Mouse (Mus musculus) heart, embryonic 12.5 days (tissue): ENCODE results near the gene Chm. TPM values are rescaled to one million over a fixed set of nuclear protein-coding genes. Genes with fewer than 3 reads are reported as not detected.
"Not testable (repeated sequence)": the region's sequence is repeated elsewhere in the genome, so short reads cannot be mapped to it uniquely, and the experiment has no call there.

Source experiments
- ATAC-seq: fragments of 200-750 bp; cut with Nextera tagmentation; 2 replicates; pipeline ENCODE4 v1.8.0; 2017; ENCODE audit warnings: moderate TSS enrichment, moderate library complexity; ENCODE audit not compliant: insufficient number of reproducible peaks, low FRiP score
- H3K27ac ChIP-seq: fragments of 300-500 bp; sonication (generic); 2 replicates; pipeline ENCODE4 v1.5.1; 2016; ENCODE audit warnings: mild to moderate bottlenecking, moderate library complexity; ENCODE audit not compliant: poor library complexity, severe bottlenecking
- H3K27me3 ChIP-seq: fragments of 300-500 bp; sonication (generic); replicated peaks from 2 replicates; pipeline ENCODE4 v1.6.1; 2016; ENCODE audit warnings: mild to moderate bottlenecking, moderate library complexity
- H3K36me3 ChIP-seq: fragments of 300-500 bp; sonication (generic); 2 replicates; pipeline ENCODE4 v1.6.1; 2016; ENCODE audit warnings: mild to moderate bottlenecking, moderate library complexity
- H3K4me1 ChIP-seq: fragments of 300-500 bp; sonication (generic); replicated peaks from 2 replicates; pipeline ENCODE4 v1.6.1; 2016; ENCODE audit warnings: mild to moderate bottlenecking
- H3K4me2 ChIP-seq: fragments of 300-500 bp; sonication (generic); 2 replicates; pipeline ENCODE4 v1.6.1; 2016; ENCODE audit warnings: mild to moderate bottlenecking, moderate library complexity
- H3K4me3 ChIP-seq: fragments of 300-500 bp; sonication (generic); 2 replicates; pipeline ENCODE4 v1.5.1; 2016; ENCODE audit warnings: mild to moderate bottlenecking
- H3K9ac ChIP-seq: fragments of 300-500 bp; sonication (generic); 2 replicates; pipeline ENCODE4 v1.6.1; 2016; ENCODE audit warnings: mild to moderate bottlenecking, moderate library complexity
- H3K9me3 ChIP-seq: fragments of 300-500 bp; sonication (generic); replicated peaks from 2 replicates; pipeline ENCODE4 v1.6.1; 2016; ENCODE audit warnings: mild to moderate bottlenecking, moderate library complexity
- WGBS: fragments of 180-500 bp; shearing (Covaris S2); methylation state at CpG from one replicate; pipeline ENCODE4 v1.1.7; 2016; 5-methylcytosine and 5-hydroxymethylcytosine counted together
- polyA plus RNA-seq: library from polyadenylated mRNA; unstranded; fragments of >200 nt; fragmentation: Nextera tagmentation; extraction: Ambion mirVana; gene quantifications from 2 replicates; pipeline ENCODE4 v1.2.1, GENCODE M21; 2016

The Chm gene
- polyA plus RNA-seq = 12.5 and 12.9 TPM in 2 replicates

DNA sequence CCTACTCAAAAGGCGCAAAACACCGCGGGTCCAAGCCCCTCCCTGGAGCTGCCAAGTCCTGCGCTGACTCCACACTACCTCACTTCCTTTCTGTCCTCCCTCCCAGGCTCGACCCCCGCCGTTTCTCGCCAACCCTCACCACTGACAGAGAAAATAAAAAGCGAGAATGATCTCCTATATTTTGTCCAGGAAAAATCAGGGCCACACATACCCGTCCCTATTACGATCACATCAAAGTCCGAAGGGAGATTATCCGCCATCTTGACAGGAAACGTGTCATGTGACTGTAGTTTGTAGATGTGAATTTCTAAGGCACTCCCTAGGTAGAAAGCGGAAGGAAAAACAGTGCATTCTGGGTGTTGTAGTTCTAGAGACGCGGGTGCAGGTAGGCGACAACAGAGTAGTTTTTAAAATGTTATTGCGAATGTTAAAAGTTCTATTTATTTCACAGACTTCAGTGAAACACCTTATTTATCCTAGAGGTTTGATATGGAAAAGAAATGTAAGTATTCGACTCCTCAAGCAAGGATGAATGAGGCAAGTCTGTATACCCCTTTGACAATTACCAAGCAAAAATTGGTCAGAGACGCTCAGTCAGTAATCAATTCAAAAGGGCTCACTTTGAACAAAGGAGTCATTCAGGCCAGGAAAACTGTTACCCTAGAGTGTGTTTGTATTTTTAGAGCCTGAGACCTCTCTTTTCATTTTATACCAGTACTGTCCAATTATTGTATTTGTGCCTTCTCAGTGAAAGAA is at the start of gene Chm:
Chm (minus strand) TSS at position 288 of the 756 bp plus-strand sequence.
- peak; percentile 90 for ATAC-seq

DNA sequence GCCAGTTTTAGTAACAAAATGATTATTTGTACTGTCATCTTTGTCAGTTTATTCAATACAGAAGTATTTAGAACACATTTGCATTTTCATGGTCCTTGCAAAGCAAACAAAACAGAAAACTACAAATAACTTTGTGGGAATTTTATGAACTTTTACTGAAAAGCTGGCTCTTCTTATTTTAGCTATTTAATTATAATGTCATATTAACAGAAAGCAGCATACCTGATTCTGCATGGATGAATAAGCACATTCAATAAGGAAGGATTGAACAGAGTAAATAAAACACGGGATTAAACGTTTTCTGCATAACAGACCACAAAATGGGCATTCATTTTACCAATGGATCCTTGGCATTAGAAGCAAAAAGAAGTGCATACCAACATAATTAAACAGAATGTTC is 8.6 kb upstream of the Chm start:
- Histone ChIP-seq H3K9ac (no peak overlapping the region), H3K27ac (no peak overlapping the region), H3K4me2 (no peak overlapping the region), H3K27me3 (no peaks in the 10 kb centered on the region), H3K4me3 (no peak overlapping the region), H3K36me3 (no peaks in the 10 kb centered on the region), H3K4me1 (no peaks in the 10 kb centered on the region), H3K9me3 (no peaks in the 10 kb centered on the region)
- 44% methylated on average over 2 of the region's 2 CpGs for WGBS
- ATAC-seq = no peak

More for the DNA sequence above, at the start of gene Chm:
- peak within 1 kb of the TSS; percentile 65 for H3K4me3 ChIP-seq
- H3K4me2 ChIP-seq = peak within 1 kb of the TSS; percentile 55
- no peaks in the 10 kb centered on the region for H3K36me3 ChIP-seq
- no peaks in the 10 kb centered on the region for H3K9me3 ChIP-seq
- 8% methylated on average over 21 of the region's 21 CpGs for WGBS
- no peaks in the 10 kb centered on the region for H3K4me1 ChIP-seq
- H3K27me3 ChIP-seq = no peaks in the 10 kb centered on the region
- H3K9ac ChIP-seq = peak within 1 kb of the TSS; percentile 68
- peak within 1 kb of the TSS; percentile 71 for H3K27ac ChIP-seq

DNA sequence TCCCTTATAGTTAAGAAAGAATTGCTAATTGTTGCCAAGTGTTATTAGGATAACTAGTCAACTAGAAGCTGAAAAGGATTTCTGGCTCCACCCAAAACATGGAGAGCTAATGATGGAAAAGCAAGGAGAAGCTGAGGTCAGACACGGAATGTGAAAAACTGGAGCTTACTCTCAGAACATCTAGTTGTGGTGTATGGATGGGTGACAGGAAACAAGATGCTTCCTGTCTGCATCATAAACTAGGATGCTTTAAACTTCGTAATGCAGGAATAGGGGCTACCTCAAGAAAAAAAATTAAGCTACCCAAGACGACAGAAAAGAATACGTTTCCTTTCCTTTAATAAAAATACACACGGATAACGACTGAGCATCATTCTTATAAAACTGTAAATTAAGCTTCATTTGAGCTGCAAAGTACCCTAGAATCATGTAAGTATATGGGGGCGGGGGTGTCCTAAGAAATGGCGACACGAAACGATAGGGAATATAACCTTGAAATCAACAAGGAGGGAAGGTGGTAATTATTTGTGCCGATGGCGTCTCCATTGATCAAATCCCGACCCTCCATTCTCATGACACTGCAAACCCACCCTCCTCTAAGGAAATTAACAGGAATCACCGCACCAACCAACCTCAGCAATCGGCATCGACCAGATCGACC is 618 bp downstream of the Chm start:
- H3K27ac ChIP-seq = 0 out of 2 replicates have a peak overlapping the region, but pooled peaks have one; percentile 71
- H3K9me3 ChIP-seq = no peaks in the 10 kb centered on the region
- H3K4me1 ChIP-seq = no peaks in the 10 kb centered on the region
- H3K4me3 ChIP-seq = peak overlapping the region; percentile 65
- peak overlapping the region; percentile 55 for H3K4me2 ChIP-seq
- H3K9ac ChIP-seq = peak overlapping the region; percentile 68
- H3K36me3 ChIP-seq = no peaks in the 10 kb centered on the region
- H3K27me3 ChIP-seq = no peaks in the 10 kb centered on the region
- 15% methylated on average over 17 of the region's 17 CpGs for WGBS
- no peak for ATAC-seq

DNA sequence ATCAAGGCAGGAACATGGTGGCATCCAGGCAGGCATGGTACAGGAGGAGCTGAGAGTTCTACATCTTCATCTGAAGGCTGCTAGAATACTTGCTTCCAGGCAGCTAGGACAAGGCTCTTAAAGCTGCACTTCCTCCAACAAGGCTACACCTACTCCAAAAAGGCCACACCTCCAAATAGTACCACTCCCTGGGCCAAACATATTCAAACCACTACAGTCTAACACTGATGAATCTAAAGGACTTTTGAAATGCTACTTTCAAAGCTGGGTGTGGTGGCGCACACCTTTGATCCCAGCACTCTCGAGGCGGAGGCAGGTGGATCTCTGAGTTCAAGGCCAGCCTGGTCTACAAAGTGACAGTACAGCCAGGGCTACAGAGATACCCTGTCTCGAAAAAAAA is 4.5 kb downstream of the Chm start:
- whole genome bisulfite sequencing = 86% methylated on average over 4 of the region's 4 CpGs
- not testable (repeated sequence) for H3K27me3 ChIP-seq, H3K27ac ChIP-seq, ATAC-seq, H3K9me3 ChIP-seq, H3K4me2 ChIP-seq, H3K9ac ChIP-seq, H3K4me3 ChIP-seq, H3K36me3 ChIP-seq, H3K4me1 ChIP-seq

DNA sequence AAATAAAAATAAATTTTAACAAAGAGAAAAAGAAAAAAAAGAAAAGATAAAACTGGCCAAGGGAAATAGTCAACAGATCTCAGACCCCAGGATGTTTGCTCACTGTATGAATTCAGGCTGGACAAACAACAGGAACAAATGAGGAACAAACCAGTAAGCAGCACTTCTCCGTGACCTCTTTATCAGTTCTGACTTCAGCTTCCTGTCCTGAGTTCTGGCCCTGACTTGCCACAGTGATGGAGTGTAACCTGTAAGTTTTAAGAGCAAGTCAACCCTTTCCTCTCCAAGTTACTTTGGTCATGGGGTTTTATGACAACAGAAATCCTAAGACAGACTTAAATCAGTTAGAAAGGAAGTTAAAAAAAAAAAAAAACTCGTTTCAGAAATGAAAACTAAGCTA is 12.6 kb downstream of the Chm start:
- Histone ChIP-seq H3K4me3 (no peak overlapping the region), H3K36me3 (no peaks in the 10 kb centered on the region), H3K9ac (no peak overlapping the region), H3K4me2 (no peak overlapping the region), H3K4me1 (no peaks in the 10 kb centered on the region), H3K27me3 (no peaks in the 10 kb centered on the region), H3K27ac (no peak overlapping the region), H3K9me3 (no peaks in the 10 kb centered on the region)
- ATAC-seq = no peak
- WGBS = 49% methylated on average over 2 of the region's 2 CpGs

DNA sequence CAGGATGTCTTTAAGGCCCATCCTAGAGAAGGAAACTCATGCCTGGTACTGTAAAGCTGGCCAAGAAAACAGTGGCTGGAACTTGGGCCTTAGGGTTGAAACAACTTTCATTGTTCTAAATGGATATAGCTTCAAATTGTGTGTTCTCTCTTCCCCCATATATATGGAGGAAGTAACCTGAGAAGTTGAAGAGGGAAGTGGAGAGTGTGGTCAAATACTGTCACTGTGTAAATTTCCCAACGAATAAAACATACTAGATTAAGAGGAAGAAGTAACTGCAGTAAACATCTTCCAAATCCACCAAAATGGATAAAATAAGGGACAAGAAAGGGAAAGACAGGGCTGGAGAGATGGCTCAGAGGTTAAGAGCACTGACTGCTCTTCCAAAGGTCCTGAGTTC is 13.0 kb downstream of the Chm start:
- Histone ChIP-seq H3K27me3 (no peaks in the 10 kb centered on the region), H3K9me3 (no peaks in the 10 kb centered on the region), H3K9ac (no peak overlapping the region), H3K36me3 (no peaks in the 10 kb centered on the region), H3K4me3 (no peak overlapping the region), H3K4me2 (no peak overlapping the region), H3K4me1 (no peaks in the 10 kb centered on the region), H3K27ac (no peak overlapping the region)
- no peak for ATAC-seq
- 52% methylated on average over 1 of the region's 1 CpGs for WGBS

DNA sequence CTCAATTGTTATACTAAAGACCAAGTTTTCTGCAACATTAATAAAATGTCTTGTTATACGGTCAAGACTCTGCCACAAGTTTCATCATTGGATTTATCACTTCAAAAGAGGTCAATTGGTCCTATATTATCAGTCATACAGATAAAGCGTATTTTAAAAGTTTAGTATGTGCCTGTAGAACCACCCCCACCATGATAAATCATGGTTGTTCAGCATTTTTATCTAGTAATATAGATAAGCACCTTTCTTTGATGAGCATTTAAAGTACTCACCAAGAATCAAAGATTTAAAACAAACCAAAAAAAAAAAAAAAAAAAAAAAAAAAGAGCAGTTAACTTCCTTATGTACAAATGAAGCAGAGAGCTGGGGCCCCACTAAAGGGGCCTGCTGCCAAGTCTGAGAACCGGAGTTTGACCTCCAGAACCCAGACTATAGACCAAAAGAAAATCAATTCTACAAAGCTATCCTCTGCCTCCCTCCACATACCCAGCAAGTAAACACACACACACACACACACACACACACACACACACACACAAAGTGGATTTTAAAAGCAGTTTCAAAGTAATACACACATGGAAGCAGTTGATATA is 25.0 kb downstream of the Chm start:
- H3K27ac ChIP-seq = no peak overlapping the region
- 63% methylated on average over 3 of the region's 3 CpGs for WGBS
- H3K9me3 ChIP-seq = no peaks in the 10 kb centered on the region
- no peak overlapping the region for H3K9ac ChIP-seq
- no peak overlapping the region for H3K4me2 ChIP-seq
- no peak for ATAC-seq
- no peak overlapping the region for H3K4me3 ChIP-seq
- no peaks in the 10 kb centered on the region for H3K27me3 ChIP-seq
- no peaks in the 10 kb centered on the region for H3K4me1 ChIP-seq
- H3K36me3 ChIP-seq = peaks cover 3% of the 10 kb centered on the region; the same call in 1 of the 2 replicates

DNA sequence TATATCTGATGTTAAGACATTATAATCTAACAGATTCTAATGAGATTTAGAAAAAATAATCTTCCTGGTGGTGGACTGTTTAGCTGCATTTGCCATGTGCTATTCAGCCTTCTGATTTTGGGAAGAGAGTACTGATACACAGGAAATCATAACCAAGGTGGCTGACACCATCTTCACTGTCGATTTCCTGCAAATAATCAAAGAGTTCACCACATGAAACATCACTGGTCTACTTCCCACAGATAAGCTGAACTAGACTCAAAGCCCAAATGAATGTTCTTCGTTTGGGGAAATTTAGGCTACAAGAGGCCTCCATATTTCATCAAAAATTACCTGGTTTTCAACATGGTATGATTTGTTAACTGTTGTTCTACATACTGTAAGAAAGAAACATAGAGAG is 101.1 kb downstream of the Chm start:
- Histone ChIP-seq H3K9me3 (no peaks in the 10 kb centered on the region), H3K4me1 (no peaks in the 10 kb centered on the region), H3K27me3 (no peaks in the 10 kb centered on the region), H3K36me3 (no peaks in the 10 kb centered on the region), H3K9ac (no peak overlapping the region), H3K4me3 (no peak overlapping the region), H3K4me2 (no peak overlapping the region), H3K27ac (no peak overlapping the region)
- 63% methylated on average over 2 of the region's 2 CpGs for WGBS
- ATAC-seq = no peak

DNA sequence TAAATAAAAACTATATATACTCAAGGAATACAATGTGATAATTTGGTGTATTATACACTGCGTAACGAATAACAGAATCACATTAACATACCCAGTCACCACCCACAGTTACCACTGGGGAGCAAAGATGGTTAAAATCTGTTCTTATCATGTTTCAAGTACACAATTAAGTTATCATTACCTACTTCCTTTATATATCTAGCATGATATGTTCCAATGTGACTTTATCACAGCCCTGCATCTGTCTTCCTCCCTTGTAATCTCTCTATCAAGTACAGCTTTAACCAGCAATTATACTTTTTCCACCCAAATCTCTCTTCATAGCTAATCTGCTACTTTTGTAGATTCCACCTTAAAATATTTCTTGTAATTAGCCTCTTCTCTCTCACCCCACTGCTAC is 109.3 kb downstream of the Chm start:
- no peak overlapping the region for H3K27ac ChIP-seq
- ATAC-seq = no peak
- no peak overlapping the region for H3K9ac ChIP-seq
- no peaks in the 10 kb centered on the region; the same call in 1 of the 2 replicates for H3K36me3 ChIP-seq
- 86% methylated on average over 2 of the region's 2 CpGs for WGBS
- H3K27me3 ChIP-seq = no peaks in the 10 kb centered on the region
- no peaks in the 10 kb centered on the region for H3K4me1 ChIP-seq
- H3K4me3 ChIP-seq = no peak overlapping the region
- H3K9me3 ChIP-seq = no peaks in the 10 kb centered on the region
- H3K4me2 ChIP-seq = no peak overlapping the region

DNA sequence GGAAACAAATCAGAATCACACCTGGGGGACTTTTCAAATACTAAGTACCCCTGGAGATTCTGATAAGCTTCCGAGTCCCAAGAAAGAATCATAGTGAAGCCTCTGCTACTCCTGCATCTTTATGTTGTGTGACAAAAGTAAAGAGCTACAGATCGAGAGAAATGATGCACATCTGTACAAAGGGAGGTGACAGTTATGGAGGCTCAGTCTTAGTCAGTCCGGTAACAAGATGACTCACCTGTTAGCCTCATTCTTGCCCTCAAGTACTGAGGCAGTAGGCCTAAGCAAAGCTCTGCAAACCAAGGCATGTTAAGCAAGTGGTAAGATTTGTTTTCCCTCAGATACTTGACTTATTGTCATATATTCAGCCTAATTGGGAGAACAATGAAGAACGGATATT is 110.5 kb downstream of the Chm start:
- no peak for ATAC-seq
- 76% methylated on average over 4 of the region's 4 CpGs for WGBS

DNA sequence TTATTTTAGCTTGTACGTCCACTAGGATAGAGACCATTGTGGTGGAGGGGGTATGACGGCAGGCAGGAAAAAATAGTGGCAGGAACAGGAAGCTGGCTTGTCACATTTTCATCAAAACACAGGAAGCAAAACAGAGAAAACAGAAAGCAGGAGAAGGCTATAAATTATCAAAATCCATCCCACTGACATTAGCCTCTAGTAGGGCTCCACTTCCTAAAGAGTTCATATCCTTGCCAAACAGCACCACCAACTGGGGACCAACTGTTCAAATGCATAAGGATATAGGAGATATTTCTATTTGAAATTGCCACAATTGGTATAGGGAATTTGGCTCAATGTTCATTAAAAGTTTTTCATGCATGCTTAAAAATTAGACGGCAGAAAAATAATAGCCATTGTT is 181.7 kb downstream of the Chm start:
- H3K9me3 ChIP-seq = no peaks in the 10 kb centered on the region
- no peaks in the 10 kb centered on the region for H3K27me3 ChIP-seq
- H3K4me3 ChIP-seq = no peak overlapping the region
- no peak overlapping the region for H3K9ac ChIP-seq
- 70% methylated on average over 3 of the region's 3 CpGs for WGBS
- no peaks in the 10 kb centered on the region for H3K36me3 ChIP-seq
- no peak overlapping the region for H3K27ac ChIP-seq
- no peaks in the 10 kb centered on the region for H3K4me1 ChIP-seq
- H3K4me2 ChIP-seq = no peak overlapping the region
- no peak for ATAC-seq

More for the DNA sequence above, 110.5 kb downstream of the Chm start:
- Histone ChIP-seq H3K9ac (no peak overlapping the region), H3K4me1 (no peaks in the 10 kb centered on the region), H3K9me3 (no peaks in the 10 kb centered on the region), H3K4me3 (no peak overlapping the region), H3K36me3 (no peaks in the 10 kb centered on the region; the same call in 1 of the 2 replicates), H3K27ac (no peak overlapping the region), H3K27me3 (no peaks in the 10 kb centered on the region), H3K4me2 (no peak overlapping the region)
